Mouse (Mus musculus): ENCODE measurements around the gene Tmem63a.
"Not testable (repeated sequence)": the region's sequence is repeated elsewhere in the genome, so short reads cannot be mapped to it uniquely, and the experiment has no call there.

Gene Tmem63a

DNA sequence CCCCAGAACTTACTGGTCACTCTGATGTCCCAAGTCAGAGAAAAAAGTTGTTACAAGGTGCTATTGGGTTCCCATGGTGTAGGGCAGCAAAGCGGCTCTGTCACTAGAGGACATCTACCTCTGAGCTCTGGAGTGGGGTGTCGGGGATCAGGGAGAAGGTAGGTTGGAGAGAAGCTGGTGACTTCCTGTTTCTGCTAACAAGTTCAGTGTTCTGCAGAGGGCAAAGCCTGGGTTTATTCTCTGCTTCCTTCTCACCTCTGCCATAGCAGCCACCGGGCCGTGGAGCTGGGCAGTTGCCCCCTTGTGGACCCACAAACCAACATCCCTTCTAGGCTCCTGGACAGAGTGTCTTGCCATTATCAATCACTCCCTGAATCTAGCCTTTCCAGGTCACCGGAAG, 29.4 kb upstream of the Tmem63a start:
- DNase-seq (ENCODE audit: low read depth, low spot score) = peak; percentile 26
- H3K27me3 ChIP-seq (ENCODE audit: control insufficient read depth, insufficient read depth, low read length, poor library complexity, severe bottlenecking) = no peaks in the 10 kb centered on the region
- no peaks in the 10 kb centered on the region for H3K36me3 ChIP-seq (ENCODE audit: control insufficient read depth, insufficient read depth, low read length, poor library complexity, severe bottlenecking)

DNA sequence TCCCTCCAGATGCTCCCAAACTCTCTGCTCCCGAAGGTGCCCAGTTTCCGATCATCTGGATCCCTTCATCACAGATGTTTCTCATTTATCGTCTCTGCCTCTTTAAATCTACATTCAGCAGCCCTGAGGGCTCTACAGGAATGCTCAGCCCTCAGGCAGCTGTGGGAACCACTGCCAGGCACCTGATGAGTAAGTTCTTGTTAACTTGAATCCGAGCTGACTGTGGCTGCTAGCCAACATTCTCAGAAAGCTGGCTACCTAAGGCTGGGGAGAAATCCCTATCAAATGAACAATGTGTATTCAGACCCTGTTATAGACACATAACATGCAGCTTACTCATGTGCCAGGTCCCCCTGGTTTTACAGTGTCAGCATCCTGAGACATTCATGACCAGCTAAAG, 28.3 kb upstream of the Tmem63a start:
- no peak for DNase-seq (ENCODE audit: low read depth, low spot score)
- no peaks in the 10 kb centered on the region for H3K36me3 ChIP-seq (ENCODE audit: control insufficient read depth, insufficient read depth, low read length, poor library complexity, severe bottlenecking)

DNA sequence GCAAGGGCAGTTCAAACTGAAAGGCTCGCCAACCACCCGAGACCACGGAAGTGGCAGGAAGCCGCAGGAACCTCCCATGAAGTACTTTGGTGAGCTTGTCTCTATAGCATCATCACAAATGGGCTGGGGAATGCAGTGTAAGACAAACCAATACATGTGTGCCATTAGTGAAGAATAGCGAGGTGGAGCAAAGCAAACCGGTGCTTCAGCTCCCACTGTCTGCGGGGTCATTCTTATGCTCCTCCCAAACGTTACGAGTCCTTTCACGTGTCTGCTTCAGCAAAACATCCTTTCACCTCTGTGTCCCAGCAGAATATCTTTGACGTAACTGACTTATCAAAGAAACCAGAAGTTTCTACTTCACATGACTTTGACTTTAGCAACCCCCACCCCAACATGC, 25.7 kb upstream of the Tmem63a start:
- H3K36me3 ChIP-seq (ENCODE audit: control insufficient read depth, insufficient read depth, low read length, poor library complexity, severe bottlenecking) = no peaks in the 10 kb centered on the region
- H3K27me3 ChIP-seq (ENCODE audit: control insufficient read depth, insufficient read depth, low read length, poor library complexity, severe bottlenecking) = no peaks in the 10 kb centered on the region
- peak; percentile 42 for DNase-seq (ENCODE audit: low read depth, low spot score)

More for the DNA sequence above, 28.3 kb upstream of the Tmem63a start:
- H3K27me3 ChIP-seq (ENCODE audit: control insufficient read depth, insufficient read depth, low read length, poor library complexity, severe bottlenecking) = no peaks in the 10 kb centered on the region

DNA sequence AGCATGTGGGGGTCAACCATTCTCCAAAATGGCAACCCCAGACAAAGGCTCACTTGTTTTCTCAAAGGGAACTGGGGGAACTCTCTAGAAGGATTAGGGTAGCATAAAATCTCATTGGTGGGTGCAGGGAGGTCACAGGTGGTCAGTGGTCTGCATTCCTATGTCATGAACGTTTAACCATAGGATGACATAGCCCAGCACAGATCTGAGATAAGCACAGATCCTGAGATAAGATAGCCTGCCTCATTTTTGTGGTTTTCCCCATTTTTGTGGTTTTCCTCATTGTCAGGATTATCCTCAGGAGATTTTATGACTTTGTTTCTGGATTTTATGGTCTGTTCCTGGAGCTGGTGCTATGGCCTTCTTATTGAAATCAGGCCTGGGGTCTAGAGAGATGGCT, 25.1 kb upstream of the Tmem63a start:
- H3K36me3 ChIP-seq (ENCODE audit: control insufficient read depth, insufficient read depth, low read length, poor library complexity, severe bottlenecking) = no peaks in the 10 kb centered on the region
- DNase-seq (ENCODE audit: low read depth, low spot score) = no peak
- H3K27me3 ChIP-seq (ENCODE audit: control insufficient read depth, insufficient read depth, low read length, poor library complexity, severe bottlenecking) = no peaks in the 10 kb centered on the region

- peak; percentile 61 for DNase-seq (ENCODE audit: low read depth, low spot score)
- H3K36me3 ChIP-seq (ENCODE audit: control insufficient read depth, insufficient read depth, low read length, poor library complexity, severe bottlenecking) = no peaks in the 10 kb centered on the region
- no peaks in the 10 kb centered on the region for H3K27me3 ChIP-seq (ENCODE audit: control insufficient read depth, insufficient read depth, low read length, poor library complexity, severe bottlenecking)
These were observed 22.5 kb upstream of the Tmem63a start for GRCm38 (mm10) chr1:180919686-180920085.

GRCm38 (mm10) chr1:180922273-180923048, 19.7 kb upstream of the Tmem63a start:
- peak; percentile 90 for DNase-seq (ENCODE audit: low read depth, low spot score)
- H3K36me3 ChIP-seq (ENCODE audit: control insufficient read depth, insufficient read depth, low read length, poor library complexity, severe bottlenecking) = no peaks in the 10 kb centered on the region

DNA sequence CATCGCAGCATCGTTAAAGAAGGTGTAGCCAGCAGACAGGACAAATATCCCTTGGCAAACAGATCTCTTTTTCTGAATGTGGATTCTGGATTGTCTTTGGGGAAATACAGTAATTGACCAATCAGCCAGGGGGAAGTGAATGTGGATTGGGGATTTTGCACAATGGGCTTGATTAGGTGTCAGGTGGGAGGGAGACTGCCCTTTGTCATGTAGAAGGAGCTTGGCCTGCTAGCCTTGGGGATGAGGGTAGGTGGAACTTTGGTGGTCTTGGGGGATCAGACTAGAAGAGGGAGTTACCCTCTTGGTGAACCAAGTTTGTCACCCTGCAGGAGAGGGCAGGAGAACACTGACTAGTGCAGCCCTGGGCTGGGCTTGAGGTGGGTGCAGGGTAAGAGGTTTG, 17.4 kb upstream of the Tmem63a start:
- no peaks in the 10 kb centered on the region for H3K36me3 ChIP-seq (ENCODE audit: control insufficient read depth, insufficient read depth, low read length, poor library complexity, severe bottlenecking)
- DNase-seq (ENCODE audit: low read depth, low spot score) = no peak
- H3K27me3 ChIP-seq (ENCODE audit: control insufficient read depth, insufficient read depth, low read length, poor library complexity, severe bottlenecking) = no peaks in the 10 kb centered on the region

More at GRCm38 (mm10) chr1:180922273-180923048, 19.7 kb upstream of the Tmem63a start:
- no peaks in the 10 kb centered on the region for H3K27me3 ChIP-seq (ENCODE audit: control insufficient read depth, insufficient read depth, low read length, poor library complexity, severe bottlenecking)

DNA sequence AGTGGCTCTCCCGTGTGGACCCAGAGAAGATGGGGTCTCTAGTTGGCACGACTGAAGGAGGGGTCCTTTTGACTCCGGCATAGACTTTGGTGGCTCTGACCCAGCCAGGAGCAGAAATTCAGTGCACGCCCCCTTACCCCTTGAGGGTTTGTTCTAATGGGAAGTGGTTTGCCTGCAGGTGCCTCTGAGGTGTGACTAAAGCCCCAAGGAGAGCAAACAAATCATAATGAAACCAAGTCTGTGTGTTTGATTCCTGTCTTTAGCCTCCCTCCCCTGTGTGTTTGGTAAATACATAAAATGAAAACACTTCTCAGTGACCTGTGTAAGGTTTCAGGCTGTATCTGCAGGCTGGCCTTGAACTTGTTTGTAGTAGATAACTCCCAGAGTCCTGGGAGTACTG, 15.9 kb upstream of the Tmem63a start:
- peak; percentile 68 for DNase-seq (ENCODE audit: low read depth, low spot score)
- Histone ChIP-seq H3K36me3 (ENCODE audit: control insufficient read depth, insufficient read depth, low read length, poor library complexity, severe bottlenecking) (no peaks in the 10 kb centered on the region), H3K27me3 (ENCODE audit: control insufficient read depth, insufficient read depth, low read length, poor library complexity, severe bottlenecking) (no peaks in the 10 kb centered on the region)

GRCm38 (mm10) chr1:180929599-180929998, 12.5 kb upstream of the Tmem63a start:
- H3K27me3 ChIP-seq (ENCODE audit: control insufficient read depth, insufficient read depth, low read length, poor library complexity, severe bottlenecking) = no peaks in the 10 kb centered on the region

DNA sequence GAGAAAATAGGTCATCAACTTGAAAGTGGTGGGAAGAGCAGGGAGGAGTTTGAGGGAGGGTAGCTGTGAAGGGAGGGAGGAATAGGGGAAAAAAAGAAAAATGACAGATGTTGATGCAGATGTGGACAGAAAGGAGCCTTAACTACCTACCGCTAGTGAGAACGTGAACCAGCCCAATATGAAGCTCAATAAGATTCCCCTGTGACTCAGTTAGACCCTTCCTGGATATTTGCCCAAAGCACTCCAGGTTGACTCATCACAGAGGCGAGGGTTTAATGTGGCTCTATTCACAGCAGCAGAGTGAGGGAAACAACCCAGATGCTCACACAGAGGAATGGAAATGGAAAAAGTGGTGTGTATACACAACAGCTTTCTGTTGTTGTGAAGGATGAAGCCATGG, 11.0 kb upstream of the Tmem63a start:
- Histone ChIP-seq H3K27me3 (ENCODE audit: control insufficient read depth, insufficient read depth, low read length, poor library complexity, severe bottlenecking) (no peaks in the 10 kb centered on the region), H3K36me3 (ENCODE audit: control insufficient read depth, insufficient read depth, low read length, poor library complexity, severe bottlenecking) (no peaks in the 10 kb centered on the region)
- no peak for DNase-seq (ENCODE audit: low read depth, low spot score)

More at GRCm38 (mm10) chr1:180929599-180929998, 12.5 kb upstream of the Tmem63a start:
- no peaks in the 10 kb centered on the region for H3K36me3 ChIP-seq (ENCODE audit: control insufficient read depth, insufficient read depth, low read length, poor library complexity, severe bottlenecking)
- no peak for DNase-seq (ENCODE audit: low read depth, low spot score)

DNA sequence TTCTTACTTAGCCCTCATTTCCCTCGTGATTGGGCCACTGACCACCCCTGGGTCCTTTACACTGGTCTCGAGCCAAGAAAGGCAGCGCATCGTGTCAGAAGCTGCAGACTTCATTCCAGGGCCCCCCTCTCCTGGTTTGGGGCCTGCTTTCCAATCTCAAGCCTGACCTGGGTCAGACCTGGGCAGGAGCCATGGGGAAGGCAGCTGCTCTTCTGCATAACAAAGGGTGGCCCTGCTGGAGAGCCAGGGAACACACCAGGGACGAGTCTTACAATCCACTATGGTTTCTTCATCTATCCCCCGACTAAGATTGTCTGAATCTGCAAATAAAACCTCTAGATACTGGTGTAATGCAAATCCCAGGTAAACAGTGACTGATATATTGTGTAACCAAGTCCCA, 8.5 kb upstream of the Tmem63a start:
- DNase-seq (ENCODE audit: low read depth, low spot score) = no peak
- Histone ChIP-seq H3K36me3 (ENCODE audit: control insufficient read depth, insufficient read depth, low read length, poor library complexity, severe bottlenecking) (no peaks in the 10 kb centered on the region), H3K27me3 (ENCODE audit: control insufficient read depth, insufficient read depth, low read length, poor library complexity, severe bottlenecking) (no peaks in the 10 kb centered on the region)

GRCm38 (mm10) chr1:180934467-180935419, 7.4 kb upstream of the Tmem63a start, which contains the start of gene Lefty1:
TSS of gene Lefty1 (plus strand) at chr1:180935022.
- Histone ChIP-seq H3K36me3 (ENCODE audit: control insufficient read depth, insufficient read depth, low read length, poor library complexity, severe bottlenecking) (no peaks in the 10 kb centered on the region), H3K27me3 (ENCODE audit: control insufficient read depth, insufficient read depth, low read length, poor library complexity, severe bottlenecking) (no peaks in the 10 kb centered on the region)
- no peak for DNase-seq (ENCODE audit: low read depth, low spot score)

DNA sequence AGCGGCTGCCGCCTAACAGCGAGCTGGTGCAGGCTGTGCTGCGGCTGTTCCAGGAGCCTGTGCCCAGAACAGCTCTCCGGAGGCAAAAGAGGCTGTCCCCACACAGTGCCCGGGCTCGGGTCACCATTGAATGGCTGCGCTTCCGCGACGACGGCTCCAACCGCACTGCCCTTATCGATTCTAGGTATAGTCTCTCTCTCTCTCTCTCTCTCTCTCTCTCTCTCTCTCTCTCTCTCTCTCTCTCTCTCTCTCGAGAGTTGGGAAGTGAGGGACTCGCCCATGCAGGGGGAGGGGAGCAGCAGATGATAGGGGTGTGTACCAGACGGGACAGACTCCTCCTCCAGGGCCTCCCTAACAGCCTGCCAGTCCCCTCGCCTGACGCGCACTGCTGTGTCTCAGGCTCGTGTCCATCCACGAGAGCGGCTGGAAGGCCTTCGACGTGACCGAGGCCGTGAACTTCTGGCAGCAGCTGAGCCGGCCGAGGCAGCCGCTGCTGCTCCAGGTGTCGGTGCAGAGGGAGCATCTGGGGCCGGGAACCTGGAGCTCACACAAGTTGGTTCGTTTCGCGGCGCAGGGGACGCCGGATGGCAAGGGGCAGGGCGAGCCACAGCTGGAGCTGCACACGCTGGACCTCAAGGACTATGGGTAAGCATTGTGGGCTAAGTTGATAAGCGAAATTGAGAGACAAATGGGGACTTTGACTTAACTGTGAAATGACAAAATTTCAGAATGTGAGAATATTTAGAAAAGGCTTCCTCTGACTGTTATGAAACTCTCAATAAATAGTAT, 5.3 kb upstream of the Tmem63a start:
- not testable (repeated sequence) for H3K27me3 ChIP-seq (ENCODE audit: control insufficient read depth, insufficient read depth, low read length, poor library complexity, severe bottlenecking); H3K36me3 ChIP-seq (ENCODE audit: control insufficient read depth, insufficient read depth, low read length, poor library complexity, severe bottlenecking)
- peak; percentile 32 for DNase-seq (ENCODE audit: low read depth, low spot score)

DNA sequence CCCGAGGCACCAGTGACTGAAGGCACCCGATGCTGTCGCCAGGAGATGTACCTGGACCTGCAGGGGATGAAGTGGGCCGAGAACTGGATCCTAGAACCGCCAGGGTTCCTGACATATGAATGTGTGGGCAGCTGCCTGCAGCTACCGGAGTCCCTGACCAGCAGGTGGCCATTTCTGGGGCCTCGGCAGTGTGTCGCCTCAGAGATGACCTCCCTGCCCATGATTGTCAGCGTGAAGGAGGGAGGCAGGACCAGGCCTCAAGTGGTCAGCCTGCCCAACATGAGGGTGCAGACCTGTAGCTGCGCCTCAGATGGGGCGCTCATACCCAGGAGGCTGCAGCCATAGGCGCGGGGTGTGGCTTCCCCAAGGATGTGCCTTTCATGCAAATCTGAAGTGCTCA, 4.5 kb upstream of the Tmem63a start:
- DNase-seq (ENCODE audit: low read depth, low spot score) = not testable (repeated sequence)

More for the DNA sequence above, 4.5 kb upstream of the Tmem63a start:
- not testable (repeated sequence) for H3K36me3 ChIP-seq (ENCODE audit: control insufficient read depth, insufficient read depth, low read length, poor library complexity, severe bottlenecking); H3K27me3 ChIP-seq (ENCODE audit: control insufficient read depth, insufficient read depth, low read length, poor library complexity, severe bottlenecking)
